Mouse (Mus musculus): ENCODE data around the gene Ift27. TPM values are rescaled to one million over a fixed set of nuclear protein-coding genes. Genes with fewer than 3 reads are reported as not detected.

Gene Ift27
- total RNA-seq (2015) (24.1 and 24.9 TPM in 2 replicates), total RNA-seq (2017) (6.5 and 10.8 TPM in 2 replicates)

- peak; percentile 93 for ATAC-seq (ENCODE audit: poor library complexity, severe bottlenecking)
These were observed at the start of gene Ift27 for GRCm38 (mm10) chr15:78173972-78174886. Gene Ift27 (minus strand): TSS chr15:78174107.

DNA sequence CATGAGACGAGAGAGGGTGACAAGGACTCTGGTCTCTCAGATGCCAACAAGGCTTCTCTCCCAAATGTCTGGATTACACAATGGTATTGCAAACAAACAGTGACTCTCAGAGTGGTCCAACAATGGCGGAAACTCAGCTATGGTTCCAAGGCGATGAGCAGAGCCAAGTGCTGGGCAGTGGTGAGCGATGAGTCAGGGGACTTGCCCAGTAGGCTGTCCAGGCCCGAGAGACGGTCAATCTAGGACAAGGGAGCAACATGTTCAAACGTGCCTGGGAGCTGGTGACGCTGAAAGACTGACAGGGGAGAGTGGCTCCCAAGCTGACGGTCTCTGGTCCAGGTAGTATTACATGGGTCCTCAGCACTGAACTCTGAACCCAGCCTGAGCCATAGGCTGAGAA lies 41.4 kb upstream of the Ift27 start:
- ATAC-seq (ENCODE audit: poor library complexity, severe bottlenecking): no peak

DNA sequence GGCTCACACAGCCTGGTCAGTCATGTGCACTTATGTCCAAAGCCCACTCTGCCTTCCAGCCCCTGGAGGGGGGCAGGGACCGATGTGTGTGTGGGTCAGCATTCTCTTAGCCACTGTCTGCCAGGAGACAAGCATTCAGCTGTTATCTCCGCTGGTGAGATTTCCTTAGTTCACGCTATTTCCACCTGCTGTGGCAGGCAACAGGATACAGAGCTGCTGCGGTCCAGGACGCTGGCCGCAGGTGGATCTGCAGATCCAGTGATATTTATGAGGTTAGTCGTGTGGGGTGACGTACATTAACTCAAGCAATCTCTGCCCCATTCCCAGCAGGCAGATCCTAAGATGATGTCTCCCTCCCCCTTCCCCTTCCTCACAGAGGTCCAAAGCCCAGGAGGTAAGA lies 37.5 kb upstream of the Ift27 start:
- ATAC-seq (ENCODE audit: poor library complexity, severe bottlenecking): no peak

DNA sequence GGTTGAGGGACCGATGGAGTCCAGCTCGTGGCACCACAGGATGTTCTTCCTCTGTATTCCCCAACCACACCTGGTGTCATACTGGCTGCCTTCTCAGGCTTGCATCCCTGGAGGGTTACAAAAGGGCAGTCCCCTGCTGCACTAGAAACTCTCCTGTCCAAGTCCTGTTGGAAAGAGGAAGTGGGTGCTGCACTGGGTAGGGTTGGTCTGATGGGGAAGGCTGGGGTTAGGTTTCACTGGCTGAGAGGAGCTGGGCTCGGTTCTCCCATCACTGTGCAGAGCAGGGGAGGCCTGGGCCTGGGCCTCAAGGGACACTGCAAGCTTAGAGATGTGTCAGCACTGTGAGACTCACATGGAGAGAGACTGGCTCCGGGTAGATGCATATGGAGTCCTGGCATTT lies 36.3 kb upstream of the Ift27 start:
- ATAC-seq (ENCODE audit: poor library complexity, severe bottlenecking): peak; percentile 56

GRCm38 (mm10) chr15:78206312-78206711 lies 32.4 kb upstream of the Ift27 start, which contains the start of gene Pvalb:
Gene Pvalb (minus strand): TSS chr15:78206400.
- ATAC-seq (ENCODE audit: poor library complexity, severe bottlenecking): no peak

- no peak for ATAC-seq (ENCODE audit: poor library complexity, severe bottlenecking)
These were observed 31.3 kb upstream of the Ift27 start for GRCm38 (mm10) chr15:78205192-78205591.

GRCm38 (mm10) chr15:78204053-78204847 lies 30.3 kb upstream of the Ift27 start:
- no peak for ATAC-seq (ENCODE audit: poor library complexity, severe bottlenecking)

DNA sequence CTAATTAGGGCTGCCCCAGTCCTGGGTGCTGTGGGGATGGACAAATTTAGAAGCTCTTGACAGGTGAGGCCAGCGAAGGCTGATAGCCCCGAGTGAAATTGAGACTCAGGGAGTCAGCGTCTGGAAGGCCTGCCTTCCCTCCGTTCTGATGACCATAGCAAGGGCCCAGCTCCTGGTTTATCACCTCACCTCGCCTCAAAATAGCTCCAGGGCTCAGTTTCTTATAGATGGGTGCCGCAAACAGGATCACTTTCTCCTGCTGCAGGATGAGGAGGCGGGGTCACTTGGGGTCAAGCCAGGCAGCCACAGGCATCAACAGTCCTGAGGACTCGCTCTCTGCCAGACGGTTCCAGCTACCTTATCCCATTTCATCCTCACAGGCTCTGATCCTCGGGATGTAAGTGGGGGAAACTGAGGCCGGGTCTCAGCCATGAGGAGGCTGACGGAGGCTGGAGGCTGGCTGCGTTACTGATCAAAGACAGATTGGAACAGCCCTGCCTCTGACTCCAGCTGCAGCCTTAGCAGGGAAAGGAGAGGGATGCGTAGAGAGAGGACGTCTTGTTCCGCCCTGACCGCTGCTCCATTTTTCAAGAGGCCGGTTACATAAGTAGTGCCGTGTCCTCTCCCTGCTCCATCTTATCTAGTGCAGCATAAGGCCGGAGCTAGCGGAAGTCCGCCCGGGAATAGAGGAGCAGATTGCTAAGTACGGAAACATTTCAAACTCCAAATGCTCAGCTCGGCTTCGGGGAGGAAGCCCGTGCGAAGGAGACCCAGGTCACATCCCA lies 21.4 kb upstream of the Ift27 start:
- no peak for ATAC-seq (ENCODE audit: poor library complexity, severe bottlenecking)

DNA sequence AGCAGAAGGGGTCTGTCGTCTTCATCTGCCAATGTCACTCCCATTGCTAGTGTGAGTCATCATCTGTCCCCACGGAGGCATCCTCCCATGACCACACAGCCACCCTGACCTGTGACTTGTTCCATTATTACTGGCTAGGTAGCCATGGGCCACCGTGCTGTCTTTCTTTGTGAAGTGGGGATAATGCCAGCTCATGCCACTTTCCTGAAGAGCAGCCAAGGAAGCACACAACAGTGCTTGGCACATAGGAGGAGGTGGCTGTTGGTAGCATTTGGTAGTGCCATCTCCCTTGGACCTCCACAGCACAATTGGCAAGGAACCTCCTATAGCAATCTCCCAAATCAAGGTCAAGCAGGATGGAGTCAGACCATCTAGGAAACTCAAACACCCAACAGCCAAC lies 20.4 kb upstream of the Ift27 start:
- ATAC-seq (ENCODE audit: poor library complexity, severe bottlenecking): no peak

DNA sequence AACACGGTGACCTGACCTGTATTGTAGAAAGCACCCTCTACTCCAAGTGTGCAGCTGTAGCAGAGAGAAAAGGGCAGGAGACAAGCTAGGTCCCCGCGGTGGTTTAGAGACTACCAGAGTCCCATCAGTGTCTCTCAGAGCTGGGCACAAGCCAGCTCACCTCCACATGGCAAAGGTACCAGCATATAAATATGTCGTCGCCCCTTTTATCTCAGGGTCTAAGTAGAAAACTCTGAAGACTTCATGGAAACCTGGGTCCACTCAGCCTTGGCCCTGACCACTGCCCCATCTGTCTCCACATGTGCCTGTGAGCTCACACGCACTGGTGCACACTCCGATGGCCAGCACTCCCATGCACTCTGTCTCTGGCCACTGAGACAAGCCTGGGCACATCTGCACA lies 15.7 kb upstream of the Ift27 start:
- no peak for ATAC-seq (ENCODE audit: poor library complexity, severe bottlenecking)

GRCm38 (mm10) chr15:78188546-78188945 lies 14.6 kb upstream of the Ift27 start:
- no peak for ATAC-seq (ENCODE audit: poor library complexity, severe bottlenecking)

GRCm38 (mm10) chr15:78186906-78187305 lies 13.0 kb upstream of the Ift27 start:
- ATAC-seq (ENCODE audit: poor library complexity, severe bottlenecking): no peak

- no peak for ATAC-seq (ENCODE audit: poor library complexity, severe bottlenecking)
These were observed 11.7 kb upstream of the Ift27 start for GRCm38 (mm10) chr15:78185609-78186008.

- peak; percentile 85 for ATAC-seq (ENCODE audit: poor library complexity, severe bottlenecking)
These were observed 10.9 kb upstream of the Ift27 start for GRCm38 (mm10) chr15:78184855-78185254.

GRCm38 (mm10) chr15:78181701-78182405 lies 7.9 kb upstream of the Ift27 start:
- no peak for ATAC-seq (ENCODE audit: poor library complexity, severe bottlenecking)

GRCm38 (mm10) chr15:78179775-78180174 lies 5.9 kb upstream of the Ift27 start:
- no peak for ATAC-seq (ENCODE audit: poor library complexity, severe bottlenecking)

DNA sequence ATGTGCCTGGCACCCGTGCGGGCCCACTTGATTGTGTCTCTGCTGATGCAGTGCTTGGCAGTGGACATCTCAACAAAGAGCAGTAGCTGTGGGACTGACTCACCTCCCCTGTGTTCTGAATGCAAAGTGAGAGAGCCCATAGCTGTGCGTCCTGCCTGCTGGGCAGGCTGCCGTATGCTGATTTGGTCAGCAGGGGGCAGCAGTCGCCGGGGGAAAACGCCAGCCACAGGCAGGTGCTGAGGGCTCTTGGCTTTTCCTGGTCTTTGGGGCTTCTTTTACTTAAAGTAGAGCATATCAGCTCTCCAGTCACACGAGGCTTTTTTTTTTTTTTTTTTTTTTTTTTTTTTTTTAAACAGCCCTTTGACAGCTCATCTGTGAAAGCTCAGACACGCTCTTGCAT lies 4.5 kb upstream of the Ift27 start:
- ATAC-seq (ENCODE audit: poor library complexity, severe bottlenecking): peak; percentile 40; the same call in 1 of the 2 replicates

DNA sequence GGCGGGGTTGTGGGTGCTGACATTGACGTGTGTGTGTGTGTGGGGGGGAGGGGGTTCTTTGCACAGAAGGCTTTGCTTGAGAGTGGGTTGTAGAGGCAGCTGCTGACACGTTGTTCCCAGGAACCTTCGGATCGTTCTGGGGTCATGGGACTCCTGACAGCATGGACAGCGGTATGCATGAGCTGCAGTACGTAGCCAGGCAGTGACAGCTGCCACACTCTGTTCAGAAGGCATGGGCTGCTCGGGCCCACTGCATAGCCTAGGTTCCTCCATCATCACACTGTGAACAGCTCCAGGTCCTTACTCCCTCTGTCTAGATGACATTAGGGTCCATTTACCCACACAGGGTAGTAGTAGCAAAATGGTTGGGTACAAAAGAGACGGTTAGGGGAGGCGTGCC lies 3.4 kb upstream of the Ift27 start:
- ATAC-seq (ENCODE audit: poor library complexity, severe bottlenecking): no peak

DNA sequence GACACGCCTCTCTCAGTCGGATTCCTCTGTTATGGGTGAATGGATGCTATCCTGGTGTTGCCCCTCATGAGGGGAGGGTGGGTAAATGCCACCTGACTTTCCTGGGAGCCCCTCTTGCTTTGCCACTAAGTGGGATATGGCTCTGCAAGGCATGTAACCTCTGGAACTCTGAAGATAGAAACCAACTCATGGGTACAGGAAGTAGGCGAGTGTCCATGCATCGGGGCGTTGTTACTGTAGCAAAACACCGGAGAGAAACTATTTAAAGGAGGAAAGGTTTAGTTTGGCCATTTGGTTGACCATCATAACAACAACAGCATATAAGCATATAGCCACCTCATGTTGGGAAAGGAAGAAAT lies 959 bp upstream of the Ift27 start:
- ATAC-seq (ENCODE audit: poor library complexity, severe bottlenecking): no peak

Data from megakaryocyte, adult 5-6 weeks (primary cell).